Mouse (Mus musculus) frontal cortex, postnatal 10 days (tissue): ENCODE measurements around the gene Amt.
"Not testable (repeated sequence)": the region's sequence is repeated elsewhere in the genome, so short reads cannot be mapped to it uniquely, and the experiment has no call there.

Experiments used
- DNase-seq, 2 experiments: peaks; one replicate each; pipeline ENCODE4 v3.0.0; 2022; ENCODE audit warnings: low spot score in 2 of 2, mixed read lengths in 1 of 2

Amt gene

DNA sequence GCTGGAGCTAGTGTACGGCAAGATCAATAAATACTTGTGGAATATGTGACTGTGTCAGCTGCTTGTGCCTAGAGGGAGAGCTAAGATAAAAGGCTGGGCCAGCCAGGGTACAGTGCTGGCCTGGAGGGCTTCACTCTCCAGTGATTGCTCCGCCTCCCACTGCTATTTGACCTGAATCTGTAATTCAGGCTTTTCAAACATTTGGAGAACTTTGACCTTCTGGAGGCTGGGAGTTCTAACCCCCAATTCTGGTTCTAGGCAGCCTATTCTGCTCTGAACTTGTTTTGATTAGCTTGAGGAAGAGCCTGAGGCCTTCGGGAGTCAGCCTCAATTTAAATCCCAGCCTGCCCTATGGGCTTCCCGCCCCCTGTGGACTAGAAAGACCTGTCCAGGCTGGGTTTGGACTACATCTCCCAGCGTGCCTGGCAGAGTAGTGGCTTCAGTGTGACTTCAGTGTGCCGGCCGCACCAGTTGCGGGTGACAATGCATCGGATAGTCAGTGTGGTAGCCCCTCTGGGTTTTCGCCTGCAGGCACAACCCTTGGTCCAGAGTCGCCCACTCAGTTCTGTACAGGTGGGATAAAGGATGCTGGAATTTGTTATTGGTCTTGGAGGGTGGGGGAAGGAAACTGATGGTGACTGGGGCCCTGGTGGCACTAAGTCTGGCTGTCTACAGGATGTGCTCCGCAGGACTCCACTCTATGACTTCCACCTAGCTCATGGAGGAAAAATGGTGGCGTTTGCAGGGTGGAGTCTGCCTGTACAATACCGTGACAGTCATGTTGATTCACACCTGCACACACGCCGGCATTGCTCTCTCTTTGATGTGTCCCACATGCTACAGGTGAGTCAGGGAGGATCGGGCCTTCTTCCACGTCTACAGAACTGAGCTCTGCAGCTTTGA lies at the start of gene Amt:
Gene Amt, plus strand, starts transcription at position 401 of the 903 bp plus-strand sequence.
- no peak for DNase-seq

DNA sequence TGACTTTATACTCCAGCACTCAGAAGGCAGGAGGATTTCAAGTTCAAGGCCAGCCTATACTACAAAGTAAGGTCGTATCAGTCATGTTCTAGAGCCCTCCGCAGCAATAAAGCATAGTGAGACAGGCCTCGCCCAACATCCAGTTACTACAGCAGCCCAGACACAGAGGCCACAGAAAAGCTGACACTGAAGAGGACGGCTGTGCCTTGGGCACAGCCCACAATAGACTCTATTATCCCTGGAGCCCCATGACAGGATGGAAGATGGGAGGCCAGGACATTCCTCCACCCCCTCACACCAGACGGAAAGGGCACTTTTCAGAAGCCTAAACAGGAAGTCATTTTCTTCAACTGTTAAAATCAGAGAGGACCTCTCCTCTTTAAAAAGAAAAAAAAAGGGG lies 47.7 kb upstream of the Amt start:
- no peak for DNase-seq

DNA sequence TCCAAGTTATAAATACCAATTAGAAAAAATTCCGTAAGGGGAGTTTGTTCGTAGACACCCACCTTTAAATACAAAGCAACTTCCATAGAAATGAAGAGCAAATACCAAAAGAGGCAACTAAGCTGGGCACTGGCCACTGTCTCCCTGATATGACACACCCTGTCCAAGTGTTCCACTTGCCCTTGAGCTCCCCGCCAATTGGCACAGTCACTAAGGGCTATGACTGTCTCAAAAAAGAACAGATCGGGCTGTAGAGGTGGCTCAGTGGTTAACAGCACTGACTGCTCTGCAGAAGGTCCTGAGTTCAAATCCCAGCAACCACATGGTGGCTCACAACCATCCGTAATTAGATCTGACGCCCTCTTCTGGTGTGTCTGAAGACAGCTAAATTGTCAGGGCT lies 44.8 kb upstream of the Amt start:
- DNase-seq = no peak

DNA sequence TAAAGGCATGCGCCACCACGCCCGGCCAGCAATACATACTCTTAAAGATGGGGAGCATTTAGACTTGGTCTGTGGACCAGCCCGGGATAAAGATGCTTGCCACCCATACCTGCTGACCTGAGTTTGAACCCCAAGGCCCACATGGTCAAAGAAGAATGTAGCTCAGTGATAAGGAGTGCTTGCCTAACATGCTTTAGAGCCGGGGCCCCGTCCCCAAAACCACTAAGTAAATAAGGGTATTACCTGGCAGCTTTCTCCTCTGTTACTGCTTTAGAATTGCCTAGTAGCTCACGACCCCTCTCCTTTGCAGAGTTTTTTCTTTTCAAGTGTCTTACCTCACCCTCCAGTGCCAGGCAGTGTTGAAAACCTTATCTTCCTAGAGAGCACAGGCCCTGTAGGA lies 43.9 kb upstream of the Amt start:
- no peak for DNase-seq

DNA sequence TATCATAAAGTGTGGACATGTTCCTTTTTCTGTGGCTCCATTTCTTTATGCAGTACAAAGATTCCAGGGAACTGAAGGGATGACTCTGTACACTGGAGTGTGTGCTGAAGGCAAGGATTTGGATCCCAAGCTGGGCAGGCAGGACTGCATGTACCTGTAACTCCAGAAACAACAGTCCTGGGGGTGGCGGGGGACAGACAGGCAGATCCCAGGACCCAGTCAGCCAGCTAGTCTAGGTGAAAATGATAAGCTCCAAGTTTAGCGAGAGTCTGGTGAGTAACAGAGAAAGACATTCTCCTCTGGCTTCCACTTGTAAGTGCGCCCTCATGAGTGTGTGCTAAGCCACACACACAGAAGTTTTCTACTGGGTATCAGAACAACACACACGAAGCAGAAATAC lies 36.1 kb upstream of the Amt start:
- DNase-seq = no peak

DNA sequence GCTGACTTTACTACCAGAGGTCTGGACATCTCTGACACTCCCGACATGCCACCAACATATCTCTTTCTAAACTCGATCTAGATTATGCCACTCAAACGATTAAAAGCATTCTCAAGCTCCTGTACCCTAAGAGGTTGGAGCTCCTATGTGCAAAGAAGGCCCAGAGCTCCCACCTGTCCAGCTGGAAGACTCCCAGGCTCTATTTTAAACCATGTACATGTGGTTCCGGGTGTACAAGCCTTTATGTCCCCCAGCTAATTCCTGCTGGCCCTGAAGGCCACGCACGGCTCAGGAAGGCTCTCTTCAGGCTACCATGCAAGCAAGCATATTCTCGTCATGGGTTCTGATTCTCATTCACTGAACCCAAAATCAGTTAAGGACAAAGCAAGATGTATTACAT lies 34.8 kb upstream of the Amt start:
- DNase-seq = no peak

DNA sequence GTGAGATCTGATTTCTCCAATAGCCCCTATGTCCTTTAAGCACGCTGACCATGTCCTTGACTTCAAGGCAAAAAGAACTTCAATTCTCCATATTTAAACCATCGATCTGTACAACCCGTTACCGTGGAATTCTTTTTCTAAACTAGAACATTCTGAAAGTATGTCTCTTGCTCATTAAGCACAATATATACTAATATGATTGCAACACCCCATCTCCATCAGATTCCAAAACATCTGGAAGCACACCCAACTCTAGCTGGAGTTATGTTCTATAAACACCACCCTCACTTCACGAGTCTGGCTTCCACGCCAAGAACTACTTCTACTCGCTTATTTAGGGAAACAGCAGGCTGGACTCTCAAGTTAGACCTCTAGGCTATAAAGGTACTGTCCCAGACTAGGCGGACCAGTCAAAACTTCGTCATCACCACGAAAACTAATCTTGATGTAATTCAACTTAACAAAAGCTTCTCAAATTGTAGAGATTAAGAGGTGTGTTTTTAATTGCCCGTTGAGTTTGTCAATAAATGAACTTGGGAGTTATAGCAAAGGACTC lies 34.1 kb upstream of the Amt start:
- DNase-seq = no peak

DNA sequence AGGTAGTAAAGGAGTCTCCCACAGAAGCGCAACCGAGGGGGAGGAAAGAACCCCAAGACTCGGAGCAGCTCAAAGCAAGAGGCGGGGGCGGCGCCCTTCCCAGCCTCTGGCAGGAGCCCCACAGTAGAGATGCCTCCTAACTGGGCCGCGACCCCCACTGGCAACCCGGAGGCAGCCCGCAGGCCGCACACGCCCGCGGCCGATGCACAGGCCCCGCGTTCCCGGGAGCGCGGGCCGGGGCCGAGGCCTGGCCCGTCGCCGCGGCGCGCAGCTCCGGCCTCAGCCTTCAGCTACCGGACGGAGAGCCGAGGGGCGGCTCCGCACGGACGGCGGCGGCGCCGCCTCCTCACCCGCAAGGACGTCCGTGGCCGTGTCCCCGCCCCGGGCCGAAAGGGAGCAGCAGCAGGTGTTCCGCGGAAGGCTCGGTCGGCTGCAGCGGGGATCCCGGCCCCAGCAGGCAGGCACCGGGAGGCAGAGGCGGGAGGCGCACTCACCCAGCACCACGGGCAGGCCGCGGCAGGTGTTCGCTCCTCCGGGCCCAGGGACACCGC lies 33.4 kb upstream of the Amt start:
- peak; percentile 34 to 48 for DNase-seq

DNA sequence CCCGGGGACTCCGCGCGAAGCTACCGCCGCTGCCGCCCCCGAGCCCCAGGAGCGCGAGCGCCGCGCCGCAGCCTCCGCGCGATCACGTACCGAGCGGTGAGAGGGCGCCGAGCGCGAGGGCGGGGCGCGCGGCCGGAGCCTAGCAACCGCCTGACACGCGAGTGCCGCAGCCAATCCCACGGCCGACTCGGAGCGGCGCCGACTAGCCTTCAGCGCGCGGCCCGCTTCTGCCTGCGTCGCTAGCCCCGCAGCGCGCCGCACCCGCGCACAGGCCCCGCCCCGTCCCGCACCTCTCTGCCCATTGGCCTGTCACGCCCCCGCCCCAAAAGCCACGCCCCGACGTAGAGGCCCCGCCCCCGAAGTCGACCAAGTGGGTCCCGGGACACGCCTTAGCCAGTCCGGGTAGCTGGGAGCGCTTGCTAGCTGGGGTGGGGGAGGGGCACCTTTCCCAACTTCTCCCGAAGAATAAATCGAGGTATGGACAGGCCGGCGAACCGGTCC lies 32.9 kb upstream of the Amt start, which contains the start of gene Dag1:
Gene Dag1, minus strand, starts transcription at position 269 of the 501 bp plus-strand sequence.
- DNase-seq = peak; percentile 97 to 98

DNA sequence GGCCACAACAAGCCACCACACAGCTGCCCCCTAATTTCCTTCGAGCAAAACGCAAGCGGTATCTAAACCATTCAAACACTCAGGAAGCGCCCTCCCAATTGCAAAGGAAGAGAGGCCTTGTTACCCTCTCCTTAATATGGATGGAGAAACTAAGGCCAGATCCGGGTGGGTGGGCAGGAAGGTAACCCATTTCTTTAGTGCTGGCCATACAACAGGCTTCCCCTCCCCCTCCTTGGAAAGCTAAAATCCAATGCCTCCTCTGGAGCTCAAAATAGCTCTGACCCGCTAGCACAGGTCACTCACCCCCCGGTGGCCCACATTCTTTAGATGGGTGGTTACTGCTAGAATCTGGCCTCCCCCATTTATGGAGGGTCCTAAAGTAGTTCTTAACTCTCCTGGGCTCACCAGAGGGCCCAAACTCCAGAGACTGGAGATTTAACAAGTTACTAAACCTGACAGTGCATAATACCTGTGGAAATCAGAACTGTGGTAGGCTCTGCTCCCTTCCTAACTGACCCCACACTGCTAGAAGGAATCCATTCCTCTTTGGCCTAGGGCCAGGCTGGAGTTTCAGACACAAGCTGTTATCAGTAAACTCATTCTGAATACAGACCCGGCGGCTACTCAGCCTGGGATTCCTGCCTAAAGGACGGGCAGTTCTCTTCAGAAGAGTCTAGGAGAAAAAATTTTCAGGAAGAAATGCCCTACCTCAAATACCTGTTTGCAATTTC lies 32.3 kb upstream of the Amt start:
- DNase-seq = no peak

DNA sequence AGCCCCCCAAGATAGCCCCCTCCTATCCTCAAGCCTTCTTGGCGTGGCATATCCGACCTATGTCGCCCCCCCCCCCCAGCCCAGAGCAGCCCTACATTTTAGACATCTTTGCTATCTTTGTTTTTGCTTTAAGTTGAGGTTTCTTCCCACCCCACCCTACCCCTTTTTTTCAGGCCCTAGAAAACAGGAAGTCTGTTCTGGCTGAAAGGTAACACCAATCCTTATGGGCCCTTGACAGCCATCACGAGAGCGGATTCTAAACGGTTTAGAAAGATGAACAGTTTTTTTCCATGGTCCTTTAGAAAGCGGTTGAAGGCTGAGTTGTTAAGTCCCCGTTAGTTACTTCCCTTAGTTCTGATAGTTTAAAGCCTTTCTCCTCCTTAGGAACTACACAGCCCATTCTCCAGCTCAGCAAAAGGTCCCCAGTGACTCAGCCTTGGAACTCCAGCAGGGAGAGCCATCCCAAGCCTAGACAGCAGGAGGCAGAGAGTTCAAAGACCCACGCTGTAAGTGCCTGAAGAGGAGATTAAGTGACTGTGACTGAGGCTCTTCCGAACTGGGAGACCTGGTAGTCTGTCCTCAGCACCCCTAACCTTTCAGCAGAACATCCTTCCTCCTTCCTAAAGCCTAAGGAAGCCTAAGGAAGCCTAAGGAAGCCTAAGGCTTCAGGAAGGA lies 30.3 kb upstream of the Amt start:
- no peak for DNase-seq

DNA sequence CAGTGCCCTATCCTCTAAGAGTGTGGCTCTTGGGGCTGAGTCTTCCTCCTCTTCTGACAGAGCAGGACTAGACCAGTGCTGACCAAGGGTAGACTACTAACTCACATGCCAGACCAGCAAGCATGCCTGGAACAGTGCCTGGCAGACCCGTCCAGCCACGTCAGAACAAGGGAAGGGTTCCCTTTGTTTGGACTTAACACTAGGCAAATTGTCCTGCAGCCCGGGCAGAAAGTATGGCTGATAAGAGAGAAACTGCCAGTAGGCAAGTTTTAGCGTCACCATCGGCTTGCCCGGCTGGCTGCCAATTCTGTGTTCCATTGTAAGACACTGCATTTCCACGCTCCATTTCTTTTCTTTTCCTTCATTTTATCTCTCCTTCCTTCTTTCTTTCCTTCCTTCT lies 29.0 kb upstream of the Amt start:
- no peak for DNase-seq

DNA sequence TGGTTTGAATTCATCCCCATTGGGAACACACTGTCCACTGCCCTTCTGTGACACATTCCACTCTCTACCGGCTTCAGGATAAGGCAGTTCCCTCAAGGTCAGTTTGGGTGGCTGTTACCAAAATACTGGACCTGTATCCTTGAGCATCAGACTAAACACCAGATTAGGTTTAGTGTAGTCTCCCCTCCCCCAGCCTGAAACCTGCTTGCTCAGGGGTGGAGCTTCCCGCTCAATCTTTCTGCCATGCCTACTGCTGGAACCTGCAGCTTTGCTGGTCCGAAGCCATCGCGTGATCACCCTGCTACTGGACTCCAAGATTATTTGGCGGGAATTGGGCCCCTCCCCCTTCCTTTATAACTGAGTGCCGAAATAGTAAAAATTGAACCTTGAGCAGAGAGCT lies 28.0 kb upstream of the Amt start:
- not testable (repeated sequence) for DNase-seq

DNA sequence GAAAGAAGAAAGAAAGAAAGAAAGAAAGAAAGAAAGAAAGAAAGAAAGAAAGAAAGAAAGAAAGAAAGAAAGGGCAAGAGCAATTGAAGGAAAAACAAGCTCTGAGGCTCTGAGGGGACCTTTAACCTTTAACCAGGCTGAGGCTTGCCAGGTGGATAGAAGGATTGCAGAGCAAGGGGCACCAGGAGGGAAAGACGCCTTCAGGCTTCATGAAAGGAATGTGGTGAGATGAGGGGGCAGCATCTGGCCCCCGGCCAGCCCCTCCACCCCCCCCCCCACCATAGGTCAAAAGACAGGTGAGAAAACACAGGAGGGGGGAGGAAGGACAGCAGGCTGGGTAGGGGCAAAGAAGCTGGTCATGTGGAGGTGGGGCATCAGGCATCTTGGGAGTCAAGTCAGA lies 24.7 kb upstream of the Amt start:
- DNase-seq = no peak

DNA sequence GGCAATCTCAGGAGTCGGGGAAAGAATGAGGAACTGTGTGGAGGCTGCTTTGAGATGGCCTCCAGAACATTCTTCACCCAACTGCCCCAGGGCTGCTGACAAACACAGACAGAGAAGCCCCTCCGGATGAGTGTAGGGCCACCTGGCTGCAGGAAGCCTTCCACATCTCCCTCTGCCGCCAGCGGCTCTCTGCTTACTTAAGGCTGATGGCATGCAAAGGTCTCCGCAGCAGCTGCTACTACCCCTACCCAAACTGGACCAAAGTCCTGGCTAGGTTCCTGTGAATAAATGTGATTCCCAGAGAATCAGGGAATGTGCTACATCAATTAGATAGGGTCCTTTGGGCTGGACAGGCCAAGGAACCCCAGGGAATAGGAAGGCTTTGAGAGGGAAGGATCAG lies 24.0 kb upstream of the Amt start:
- DNase-seq = no peak

DNA sequence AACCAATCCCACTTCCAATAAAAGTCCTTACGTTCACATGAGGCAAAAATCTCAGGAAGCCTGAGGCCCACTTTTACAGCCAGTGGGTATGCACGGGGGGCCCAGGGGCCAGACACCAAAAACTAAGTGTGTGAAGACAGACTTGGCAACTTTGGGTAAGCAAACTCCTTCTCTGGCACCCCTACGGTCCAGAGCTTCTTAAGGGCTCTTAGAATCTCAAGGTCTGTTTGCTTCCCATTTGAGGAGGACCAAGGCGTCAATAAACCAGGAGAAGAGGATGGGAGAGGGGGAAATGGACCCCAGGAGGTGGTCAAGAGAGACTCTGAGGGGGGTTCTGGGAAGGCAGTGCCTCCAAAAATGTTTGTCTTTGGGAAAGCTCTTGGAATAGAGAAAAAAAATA lies 23.2 kb upstream of the Amt start:
- no peak for DNase-seq

DNA sequence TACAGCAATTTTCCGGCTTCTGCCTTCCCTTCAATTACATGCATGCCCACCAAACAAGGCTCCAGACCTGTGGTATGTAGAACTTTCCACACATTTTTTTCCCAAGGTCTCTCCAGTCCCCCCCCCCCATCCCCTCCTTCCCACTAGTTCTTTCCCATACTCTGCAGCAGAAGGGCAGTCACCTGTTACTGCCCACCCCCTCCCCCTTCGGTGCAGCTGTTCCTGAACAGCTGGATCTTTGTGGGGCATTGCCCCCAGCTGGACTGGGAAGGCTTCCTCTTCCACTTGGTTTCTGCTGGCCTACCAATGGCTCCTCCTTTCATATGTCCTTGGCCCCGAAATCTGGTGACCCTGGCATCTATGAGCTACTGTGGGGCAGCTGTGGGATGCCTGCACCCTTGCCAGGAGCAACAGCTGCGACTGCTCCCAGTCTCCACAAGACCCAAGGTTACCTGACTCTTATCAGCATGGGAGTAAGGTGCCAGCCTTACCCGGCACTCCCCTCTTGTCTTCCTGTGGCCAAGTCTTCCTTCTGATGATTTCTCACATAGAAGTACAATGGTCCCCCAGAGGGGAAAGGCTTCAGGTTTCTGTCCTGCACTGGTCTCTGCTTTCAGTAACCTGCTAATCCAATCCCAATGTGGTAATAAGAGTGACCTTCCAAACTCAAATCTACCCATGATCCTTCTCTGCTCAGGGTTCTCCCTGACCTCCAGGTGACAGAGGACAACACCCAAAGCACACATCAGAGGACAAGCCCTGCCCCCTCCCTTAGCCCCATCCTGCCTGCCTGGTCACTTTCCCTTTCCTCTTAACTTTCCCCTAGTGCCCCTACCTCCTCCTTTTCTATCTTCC lies 21.9 kb upstream of the Amt start:
- DNase-seq = no peak

DNA sequence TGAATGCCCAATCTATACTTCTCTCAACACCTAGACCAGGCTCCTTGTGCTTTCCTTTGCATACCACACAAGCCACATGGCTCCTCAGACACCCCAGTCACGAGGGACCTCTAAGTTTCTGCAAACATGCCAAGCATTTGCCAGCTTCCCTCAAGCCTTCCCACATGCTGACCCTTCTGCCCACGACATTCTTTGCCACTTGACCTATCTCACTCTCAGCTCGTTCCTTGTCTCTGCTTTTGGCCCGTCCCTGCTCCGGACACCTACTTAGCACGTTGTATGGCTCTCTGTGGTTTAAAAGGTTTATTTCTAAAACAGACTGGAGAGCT lies 21.4 kb upstream of the Amt start:
- no peak for DNase-seq

DNA sequence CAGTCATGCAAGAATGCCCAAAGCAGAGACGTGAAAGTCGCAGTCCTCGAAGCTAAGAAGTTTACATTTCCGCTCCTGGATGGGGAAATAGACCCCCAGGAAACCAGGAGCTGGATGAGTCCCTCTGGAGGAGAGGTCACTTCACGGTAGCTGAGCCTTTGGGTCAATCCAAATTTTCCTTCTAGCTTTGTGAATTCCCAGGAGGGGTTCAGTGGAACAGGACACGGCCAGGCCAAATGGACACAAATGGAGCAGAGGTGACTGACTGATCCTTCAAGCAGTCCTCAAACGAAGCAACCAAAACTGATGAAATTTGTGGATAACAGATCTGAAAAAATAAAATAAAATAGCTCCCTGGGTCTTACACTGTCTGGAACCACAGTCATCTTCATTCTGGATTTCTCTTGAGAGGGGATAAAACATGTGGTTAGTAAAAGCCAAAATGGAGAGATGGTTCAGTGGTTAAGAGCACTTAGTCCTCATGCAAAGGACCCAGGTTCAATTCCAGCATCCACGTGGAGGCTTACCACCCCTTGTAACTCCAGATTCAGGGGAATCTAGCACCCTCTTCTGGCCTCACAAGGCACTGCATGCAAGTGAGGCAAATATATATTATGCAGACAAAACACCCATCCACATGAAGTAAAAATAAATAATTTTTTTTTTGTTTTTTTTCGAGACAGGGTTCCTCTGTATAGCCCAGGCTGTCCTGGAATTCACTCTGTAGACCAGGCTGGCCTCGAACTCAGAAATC lies 17.8 kb upstream of the Amt start:
- no peak for DNase-seq
